Mouse (Mus musculus) ES-Bruce4 (cell line): ENCODE data around the gene Ankrd34b.

Experiments used
- EP300 ChIP-seq: IDR thresholded peaks from 2 replicates; pipeline ENCODE4 v1.6.1; 2011; ENCODE audit warnings: low read depth, low read length; ENCODE audit not compliant: insufficient read depth
- POLR2A ChIP-seq: IDR thresholded peaks from one replicate; pipeline ENCODE4 v1.8.1; 2011; ENCODE audit warnings: low read length; ENCODE audit not compliant: insufficient read depth

GRCm38 (mm10) chr13:92410486-92410885 is 15.2 kb upstream of the Ankrd34b start:
- no peak for TF ChIP-seq POLR2A
- no peak for TF ChIP-seq EP300
